Mouse (Mus musculus) lung, postnatal 0 days (tissue): ENCODE measurements around the gene Rftn1.

Source experiments
- CTCF ChIP-seq: IDR thresholded peaks from 2 replicates; pipeline ENCODE4 v1.5.1; 2016; ENCODE audit warnings: antibody characterized with exemption, mild to moderate bottlenecking
- EP300 ChIP-seq: IDR thresholded peaks from 2 replicates; pipeline ENCODE4 v1.6.1; 2016; ENCODE audit warnings: antibody characterized with exemption, mild to moderate bottlenecking, control low read depth

- TF ChIP-seq EP300, result no peak
- no peak for TF ChIP-seq CTCF
Observed at GRCm38 (mm10) chr17:50170935-50171545, 19.4 kb downstream of the Rftn1 start.
